Mouse (Mus musculus) megakaryocyte progenitor cell, adult 5-6 weeks (primary cell): ENCODE measurements at regions not wholly inside any gene's neighbourhood (a gene's known extent, or its start where the extent isn't known, plus 50 kb on each side); places are given as distances from the start of the nearest gene placed in this dataset.

ENCODE experiments used
- ATAC-seq: replicated peaks from 2 replicates; pipeline ENCODE4 v1.8.0; 2016; ENCODE audit warnings: mild to moderate bottlenecking, moderate TSS enrichment, inconsistent platforms; ENCODE audit not compliant: poor library complexity

DNA sequence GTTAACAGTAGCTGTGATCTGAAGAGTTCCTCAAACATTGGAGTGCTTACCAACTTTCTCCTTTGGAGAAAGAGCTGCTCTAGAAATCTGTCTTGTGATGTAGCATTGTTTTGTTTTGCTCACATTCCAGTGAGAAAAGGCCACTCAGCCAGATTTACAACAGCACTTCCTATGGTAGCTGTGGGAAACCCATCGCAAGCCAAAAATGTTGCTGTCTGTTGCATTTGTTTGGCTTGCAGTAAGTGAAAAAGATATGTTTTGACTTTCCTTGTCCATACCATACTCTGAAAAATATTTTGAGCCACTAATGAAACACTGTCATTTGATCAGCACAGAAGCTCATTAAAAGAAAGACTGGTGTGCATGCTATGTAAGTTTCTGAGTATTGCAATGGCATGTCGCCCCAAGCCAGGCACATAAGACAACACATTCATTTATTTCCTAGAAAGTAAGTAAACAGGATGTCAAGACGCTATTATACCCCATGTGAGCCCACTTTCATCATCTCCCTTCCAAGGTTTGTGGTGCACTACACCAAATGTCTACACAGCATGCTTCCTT is 66.2 kb downstream of the Car2 start:
- no peak for ATAC-seq

DNA sequence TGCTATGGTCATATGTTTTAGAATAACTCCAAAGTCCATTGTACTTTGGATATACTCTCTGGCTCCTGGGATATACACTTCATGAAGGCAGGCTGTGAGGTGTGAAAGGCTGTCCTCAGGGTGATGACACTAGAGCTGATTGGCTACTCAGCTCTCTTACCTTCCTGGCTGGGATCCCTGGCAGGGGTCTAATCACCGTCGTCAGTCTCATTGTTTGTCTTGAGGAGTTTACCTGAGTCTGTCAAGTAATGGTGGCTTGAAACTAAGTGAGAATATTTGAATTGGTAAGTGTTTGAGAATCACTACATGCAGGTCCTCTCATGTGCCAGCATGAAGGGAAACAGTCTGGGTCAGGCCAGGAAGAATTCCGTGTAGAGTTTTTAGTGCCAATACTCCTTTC is 66.9 kb downstream of the Car2 start:
- ATAC-seq: no peak

DNA sequence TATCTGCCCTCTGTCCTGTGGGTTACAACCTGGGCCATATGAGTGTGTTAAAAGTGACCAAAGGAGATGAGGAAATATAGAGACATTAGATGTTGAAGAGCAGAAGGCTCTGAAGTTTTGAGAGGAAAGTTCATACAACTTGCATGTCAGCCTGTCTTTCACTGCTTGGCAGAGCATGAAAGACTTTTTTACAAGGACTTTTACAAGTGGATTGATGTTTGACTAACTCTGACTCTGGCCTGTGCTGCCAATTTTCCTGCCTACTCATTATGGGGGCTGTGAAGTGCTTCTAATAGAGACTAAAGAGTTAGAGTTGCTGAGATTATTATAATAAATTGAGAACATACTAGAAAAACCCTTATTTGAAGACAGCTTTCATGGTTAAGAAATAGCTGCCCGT is 71.4 kb downstream of the Car2 start:
- no peak for ATAC-seq

DNA sequence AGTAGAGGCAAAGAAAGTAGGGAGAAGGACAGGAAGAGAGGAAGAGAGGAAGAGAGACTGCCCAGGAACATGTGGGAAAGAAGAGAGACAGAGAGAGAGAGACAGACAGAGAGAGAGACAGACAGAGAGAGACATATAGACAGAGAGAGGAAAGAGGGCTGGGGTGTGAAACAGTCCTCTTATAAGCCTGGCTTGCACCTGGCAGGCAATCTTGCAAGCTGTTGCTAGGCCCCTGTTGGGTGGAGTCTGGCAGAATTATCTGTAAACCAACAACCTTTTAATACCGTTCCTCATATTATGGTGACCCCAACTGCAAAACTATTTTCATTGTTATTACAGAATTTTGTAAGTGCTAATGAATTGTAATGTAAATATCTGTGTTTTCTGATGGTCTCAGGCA is 72.2 kb downstream of the Car2 start:
- peak; percentile 66 for ATAC-seq

DNA sequence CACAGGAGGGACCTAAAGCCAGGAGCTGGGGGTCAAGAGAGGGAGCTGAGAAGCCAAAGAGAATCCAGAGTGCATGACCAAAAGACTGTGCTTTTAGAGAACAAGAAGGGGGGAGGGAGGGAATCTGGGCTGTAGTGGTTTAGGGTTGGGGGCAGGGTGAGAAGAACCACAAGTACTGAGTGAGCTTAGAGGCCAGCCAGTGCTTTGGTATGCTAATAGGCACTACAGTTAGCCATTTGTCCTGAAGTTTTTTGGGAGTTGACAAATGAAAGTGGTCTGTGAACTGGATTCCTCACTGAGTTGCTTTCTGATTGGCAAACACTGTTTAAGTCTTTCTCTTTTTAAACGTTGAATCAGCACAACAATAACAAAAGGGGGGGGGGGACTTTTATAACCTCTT is 73.5 kb downstream of the Car2 start:
- peak; percentile 55 for ATAC-seq

DNA sequence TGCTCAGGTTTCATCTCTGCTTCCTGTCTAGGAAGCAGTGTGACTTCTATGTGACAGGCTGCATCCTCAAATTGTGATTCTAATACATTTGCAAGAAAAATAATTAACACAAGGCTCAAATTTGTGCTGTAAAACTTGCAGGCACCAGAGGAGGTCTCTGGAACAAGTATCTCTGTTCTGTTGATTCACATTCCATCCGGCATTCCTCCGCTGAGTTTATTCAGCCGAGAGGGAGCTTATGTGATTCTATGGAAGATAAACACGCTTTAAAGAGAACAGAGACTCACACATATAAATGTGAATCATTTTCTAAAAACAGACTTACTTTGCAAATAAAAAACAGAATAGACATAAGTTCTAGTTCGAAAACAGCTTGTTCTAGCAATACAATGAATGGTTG is 78.7 kb downstream of the Car2 start:
- no peak for ATAC-seq

DNA sequence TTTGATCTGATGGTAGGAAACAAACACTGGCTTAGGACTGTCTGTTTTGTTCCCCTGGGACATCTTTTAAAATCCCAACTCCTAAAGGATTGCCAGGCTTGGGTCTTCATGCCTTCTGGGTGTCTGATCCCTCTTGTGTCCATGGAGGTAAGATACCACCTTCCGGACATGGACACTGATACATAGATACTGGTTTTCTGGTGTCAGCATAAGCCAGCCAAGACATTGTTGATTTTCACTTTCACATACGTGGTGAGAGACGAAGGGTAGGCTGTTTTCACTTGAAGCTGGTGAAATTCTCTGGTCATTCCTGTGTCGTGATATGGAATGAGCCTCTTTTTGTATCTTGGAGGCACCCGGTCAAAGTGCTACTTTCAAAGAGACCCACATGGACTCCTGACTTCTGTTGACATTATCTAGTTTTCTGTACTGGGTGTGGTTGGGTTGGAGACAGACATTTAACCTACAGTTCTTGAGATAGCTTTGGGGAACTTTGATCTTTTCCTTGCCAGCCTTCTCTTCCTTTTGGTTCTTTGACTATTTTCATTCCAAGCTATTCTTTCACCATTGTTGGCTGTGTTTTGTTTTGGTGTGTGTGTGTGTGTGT is 79.5 kb downstream of the Car2 start:
- ATAC-seq: peak; percentile 40

DNA sequence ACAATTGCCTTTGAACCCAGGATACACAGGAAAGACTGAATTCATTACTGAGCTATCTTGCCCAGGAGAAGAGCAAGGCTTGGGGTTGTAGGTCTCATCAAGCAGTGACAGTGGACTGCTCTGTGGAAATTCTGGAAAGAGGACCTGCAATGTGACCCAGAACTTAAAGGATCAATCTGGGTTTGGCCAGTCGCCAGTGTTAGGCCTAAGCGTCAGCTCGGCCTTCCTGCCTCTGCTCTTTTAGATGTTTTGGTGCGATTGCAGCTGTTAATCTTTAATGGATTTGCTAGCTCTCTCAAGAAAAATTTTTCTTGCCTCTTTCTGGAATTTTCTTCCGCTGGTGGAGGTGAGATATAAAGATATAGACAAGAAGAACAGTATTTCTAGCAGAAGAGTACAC is 81.2 kb downstream of the Car2 start:
- ATAC-seq: no peak

DNA sequence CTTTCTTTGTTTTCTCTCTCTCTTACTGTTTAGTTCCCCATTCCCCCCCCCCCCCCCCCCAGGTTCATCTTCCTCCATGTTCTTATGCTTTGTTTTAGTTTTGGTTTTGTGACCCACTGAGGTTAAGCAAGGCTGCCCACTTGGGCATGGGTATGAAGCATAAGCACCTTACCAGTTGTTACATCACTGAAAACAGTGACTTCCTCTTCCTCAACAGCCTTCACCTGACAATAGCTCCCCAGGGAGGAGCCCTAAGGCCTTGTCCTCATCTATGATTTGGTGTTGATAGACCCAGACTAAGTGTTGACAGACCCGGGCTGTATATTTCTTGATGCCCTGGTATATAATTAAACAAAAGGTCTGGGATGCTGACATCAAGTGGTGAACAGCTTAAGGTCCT is 82.3 kb downstream of the Car2 start:
- peak; percentile 38 for ATAC-seq

DNA sequence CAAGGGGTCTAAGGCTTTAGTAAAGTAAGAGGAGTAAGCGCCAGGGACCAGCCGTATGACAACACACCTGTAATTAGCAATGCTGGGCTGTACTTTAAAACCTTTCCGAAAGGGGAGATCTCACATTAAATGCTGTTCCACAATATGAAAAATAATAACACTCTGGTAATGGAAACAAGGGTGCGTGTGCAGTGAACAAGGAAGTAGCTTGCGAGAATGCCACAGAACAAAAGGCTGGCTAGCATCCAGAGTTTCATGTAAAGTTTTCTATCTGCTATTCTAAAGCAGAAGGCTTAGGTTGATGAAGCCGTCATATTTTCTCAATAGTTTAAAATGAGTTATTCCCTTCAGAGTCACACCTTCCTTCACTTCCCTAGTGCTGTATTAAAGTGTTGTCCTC is 83.6 kb downstream of the Car2 start:
- ATAC-seq: peak; percentile 47

DNA sequence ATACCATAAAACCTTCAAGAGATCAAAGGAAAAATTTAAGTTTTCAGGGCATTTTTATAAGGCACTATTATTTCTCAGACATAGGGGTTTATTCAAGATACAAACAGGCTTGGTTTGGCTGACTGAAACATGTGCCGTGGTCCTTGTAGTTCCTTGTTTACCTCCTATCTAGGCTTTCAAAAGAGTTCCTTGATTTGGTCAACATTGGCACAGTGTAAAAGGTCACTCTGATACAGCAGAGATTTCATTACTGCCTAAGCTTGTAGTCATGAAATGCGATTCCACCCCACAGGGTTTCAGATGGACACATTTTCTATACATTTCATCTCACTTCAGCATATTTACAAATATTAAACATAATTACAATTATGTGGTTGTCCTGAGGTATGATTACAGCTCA is 85.6 kb downstream of the Car2 start:
- no peak for ATAC-seq

DNA sequence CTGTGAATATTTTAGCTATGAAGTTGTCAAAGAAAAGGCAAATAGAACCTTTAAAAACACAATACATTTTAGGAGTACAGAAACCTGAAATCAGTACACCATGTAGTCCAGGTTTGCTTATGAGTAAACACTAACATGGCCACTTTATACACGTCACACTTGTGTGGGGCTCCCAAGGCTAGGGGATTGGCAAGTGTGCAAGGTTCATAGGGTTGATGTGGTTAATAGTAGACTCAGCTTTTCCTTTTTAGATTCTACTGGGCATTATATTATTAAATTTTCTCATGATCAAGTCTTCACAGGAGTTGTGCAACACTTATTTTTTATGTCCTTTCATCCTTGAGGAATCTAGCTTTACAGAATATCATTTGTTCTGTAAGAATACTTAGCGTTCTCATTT is 88.7 kb downstream of the Car2 start:
- ATAC-seq: no peak

DNA sequence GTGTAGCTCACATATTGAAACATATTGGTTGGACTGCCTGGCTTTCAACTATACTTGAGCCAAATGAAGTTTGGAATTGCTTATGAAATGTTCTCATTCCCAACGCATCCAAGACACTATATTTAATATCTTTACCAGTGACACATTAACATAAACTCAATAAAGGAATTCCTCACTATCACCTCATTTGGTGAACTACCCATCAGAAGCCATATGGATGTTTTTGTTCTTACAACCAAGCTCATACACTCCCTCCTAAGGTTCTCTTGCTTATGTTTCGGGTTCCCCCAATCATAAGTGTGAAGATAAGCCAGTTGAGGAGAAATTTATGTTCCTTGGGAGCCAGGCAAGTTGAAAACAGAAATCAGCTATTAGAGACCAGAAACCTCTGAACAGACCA is 89.1 kb downstream of the Car2 start:
- ATAC-seq: no peak

DNA sequence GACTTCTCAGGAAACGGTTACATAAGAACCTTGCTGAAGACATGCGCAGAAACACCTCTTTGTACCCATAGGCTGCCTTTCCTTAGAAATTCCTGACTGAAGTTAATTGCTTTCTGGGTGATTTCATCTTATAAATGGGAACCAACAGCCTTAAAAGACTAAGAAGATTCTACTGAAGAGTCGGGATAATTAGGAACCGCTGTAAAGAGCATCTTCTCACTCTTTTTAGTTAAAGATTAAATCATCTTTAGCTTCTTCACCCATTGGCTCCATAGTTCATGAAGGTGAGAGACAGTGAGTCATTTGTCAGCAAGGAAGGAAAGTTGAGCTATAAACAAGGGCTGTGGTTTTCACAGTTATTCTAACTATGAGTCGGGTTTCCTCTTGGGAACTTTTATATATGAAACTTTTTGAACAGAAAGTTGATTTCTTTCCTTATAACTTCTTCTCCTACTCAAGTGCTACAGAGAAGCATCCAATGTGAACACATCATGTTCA is 93.1 kb downstream of the Car2 start:
- ATAC-seq: no peak

DNA sequence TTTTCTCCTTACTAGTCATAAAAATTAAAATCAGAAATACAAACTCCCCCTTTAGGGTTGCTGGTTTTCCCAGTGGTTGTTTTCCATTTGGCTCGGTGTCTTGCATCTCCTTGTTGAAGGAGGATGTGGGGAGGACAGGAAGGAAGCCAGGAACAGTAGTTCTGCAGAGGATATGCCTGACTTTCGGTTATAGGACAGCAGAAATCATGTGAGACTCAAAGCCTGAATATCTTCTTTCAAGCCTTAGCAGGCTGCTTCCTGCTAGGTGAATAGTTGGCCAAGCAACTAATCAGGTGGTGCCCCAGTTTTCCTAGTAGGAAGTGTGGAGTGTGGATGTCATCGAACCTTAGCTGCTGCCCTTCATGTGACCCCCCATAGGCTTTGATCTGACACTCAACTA is 103.6 kb downstream of the Car2 start:
- peak; percentile 70 for ATAC-seq

DNA sequence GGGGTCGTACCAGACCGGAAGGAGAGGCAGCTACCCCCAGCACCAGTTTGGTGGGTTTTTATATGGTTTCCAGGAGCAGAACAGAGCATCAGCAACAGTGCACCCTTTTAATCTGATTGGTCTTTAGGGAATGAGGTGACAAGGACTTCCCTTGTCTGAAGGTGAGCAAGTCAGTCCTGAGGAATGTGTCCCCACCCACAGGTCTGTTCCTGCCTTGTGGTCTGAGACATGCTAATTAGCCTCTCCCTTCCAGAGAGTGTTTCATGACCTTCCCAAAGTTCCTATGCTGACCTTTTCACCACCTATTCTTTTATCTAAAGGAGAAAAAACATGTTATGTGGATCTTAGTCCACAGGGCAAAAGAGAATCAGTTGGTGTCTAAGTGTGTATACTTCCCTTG is 107.9 kb downstream of the Car2 start:
- ATAC-seq: no peak

DNA sequence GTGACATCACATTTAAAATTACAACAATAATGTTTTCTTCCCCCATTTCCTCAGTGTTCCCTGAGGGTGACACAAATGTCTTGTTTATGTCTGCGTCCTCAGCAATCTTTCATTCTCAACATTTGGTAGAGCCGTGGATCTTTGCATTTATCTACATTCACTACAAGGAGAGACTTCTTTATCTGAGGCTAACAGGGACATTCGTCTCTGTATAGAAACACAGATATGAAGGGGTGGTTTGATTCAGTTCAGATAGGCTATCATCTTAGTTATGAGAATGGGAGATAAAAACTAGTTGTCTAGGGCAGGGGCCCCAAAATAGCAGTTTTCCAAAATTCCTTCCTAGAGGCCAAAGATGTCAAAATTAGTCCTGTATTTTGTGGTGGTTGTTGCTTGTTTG is 111.2 kb downstream of the Car2 start:
- ATAC-seq: peak; percentile 63

DNA sequence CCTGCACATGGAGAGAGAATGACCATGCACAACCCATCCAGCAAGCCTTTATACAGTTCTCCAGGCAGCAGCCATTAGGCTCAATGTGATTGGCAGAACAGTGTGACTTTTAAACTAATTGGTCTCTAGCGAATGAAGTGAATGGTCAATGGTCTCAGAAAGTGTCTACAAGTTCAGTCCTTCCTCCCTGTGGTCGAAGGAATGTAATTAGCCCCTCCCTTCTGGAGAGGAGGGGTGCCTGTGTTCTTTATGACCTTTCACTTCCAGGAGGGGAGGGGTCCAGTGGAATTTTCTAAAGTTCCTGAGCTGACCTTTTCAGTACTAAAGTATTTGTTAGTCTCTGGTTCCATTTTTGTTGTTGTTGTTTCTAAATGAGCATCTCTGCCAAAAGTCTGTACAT is 112.4 kb downstream of the Car2 start:
- ATAC-seq: no peak

DNA sequence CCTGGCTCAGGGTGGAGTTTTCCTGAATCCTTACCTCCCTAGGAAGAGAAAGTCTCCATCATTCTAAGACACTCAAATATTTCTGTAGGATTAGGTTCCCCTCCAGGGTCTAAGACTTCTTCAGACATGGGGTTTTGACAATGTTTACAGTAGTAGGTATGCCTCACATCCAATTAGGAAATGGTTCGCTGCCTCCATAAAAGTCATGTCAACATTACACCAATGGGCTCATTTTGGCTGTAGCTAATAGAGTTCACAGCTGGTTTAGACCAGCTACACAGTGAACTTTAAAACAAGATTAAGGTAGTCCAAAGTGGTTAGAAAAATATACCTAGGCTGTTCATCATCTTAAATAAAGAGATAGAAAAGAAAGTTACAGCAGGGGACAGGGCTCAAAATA is 113.3 kb downstream of the Car2 start:
- ATAC-seq: no peak

DNA sequence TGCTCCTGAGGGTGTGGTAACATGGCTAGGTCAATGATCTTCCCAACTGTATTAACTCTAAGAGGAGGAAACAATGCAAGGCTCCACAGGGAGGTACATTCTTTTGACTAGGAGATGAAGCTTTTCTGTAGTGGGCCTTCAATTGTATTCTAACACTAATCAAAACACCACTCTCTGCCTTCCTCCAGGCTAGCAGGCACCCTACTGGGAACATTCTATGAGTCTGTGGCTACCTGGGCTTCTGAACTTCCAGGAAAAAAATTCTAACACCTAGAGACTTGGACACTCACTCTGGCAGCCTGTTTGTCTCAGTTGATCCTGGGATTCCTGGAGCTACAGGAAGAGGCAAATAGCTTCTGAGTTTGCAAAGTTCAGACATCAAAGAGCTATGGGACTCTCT is 113.8 kb downstream of the Car2 start:
- ATAC-seq: no peak

DNA sequence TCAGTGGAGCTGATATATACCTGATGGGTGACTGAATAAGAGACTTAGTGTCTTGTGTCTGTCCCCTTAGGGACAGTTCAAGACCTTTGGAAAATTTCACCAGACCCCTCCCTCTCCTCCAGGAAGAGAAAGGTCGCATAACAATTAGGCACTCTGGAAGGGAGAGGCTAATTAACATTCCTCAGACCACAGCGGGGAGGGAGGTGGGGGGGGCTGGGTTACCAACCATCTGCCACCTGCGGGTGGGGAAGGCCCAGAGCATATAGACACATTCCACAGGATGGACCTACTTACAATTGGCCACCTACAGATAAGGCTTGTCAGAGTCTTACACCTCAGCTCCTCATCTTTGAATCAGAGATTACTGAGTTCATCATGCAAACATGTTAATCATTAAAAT is 114.6 kb downstream of the Car2 start:
- ATAC-seq: no peak

DNA sequence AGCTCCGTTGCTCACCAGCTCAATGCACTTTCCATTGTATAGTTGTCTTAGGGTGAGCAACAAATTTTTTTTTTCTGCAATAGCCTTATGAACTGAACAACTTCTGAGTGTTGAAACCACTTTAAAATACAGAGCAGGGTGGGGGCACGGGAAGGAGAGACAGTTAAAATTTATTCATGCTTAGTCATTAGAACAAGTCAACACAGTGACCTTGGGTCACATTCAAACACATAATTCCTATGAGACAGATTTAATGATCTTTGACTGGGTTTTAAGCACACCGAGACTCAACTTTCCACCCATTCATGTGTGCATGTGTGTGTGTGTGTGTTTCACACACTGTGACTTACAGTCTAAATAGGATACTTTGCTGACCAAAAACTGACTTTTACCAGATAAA is 121.7 kb downstream of the Car2 start:
- ATAC-seq: no peak

DNA sequence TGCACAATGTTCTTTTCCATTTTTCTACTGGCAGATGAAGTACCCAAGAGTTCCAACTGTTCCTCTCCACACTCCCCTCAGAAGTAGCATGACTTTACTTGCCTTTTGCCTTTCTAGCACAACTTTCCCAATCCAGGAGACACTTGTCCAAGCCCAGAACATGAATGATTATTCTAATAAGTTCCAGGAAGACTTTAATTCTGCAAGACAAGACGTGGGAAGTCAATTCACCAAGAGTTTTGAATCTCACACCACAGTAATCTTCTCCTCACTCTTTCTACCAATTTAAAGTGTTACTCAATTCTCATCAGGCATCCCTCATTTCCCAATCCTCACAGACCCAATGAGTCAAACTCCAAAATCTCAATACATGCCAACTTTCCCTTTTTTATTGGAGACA is 122.4 kb downstream of the Car2 start:
- no peak for ATAC-seq
